Mouse (Mus musculus): Measurements from ENCODE around the gene Socs3.

Socs3 gene

GRCm38 (mm10) chr11:117995255-117995654 is 25.4 kb upstream of the Socs3 start:
- DNase-seq = no peak

GRCm38 (mm10) chr11:117994250-117995057 is 24.6 kb upstream of the Socs3 start:
- no peak for DNase-seq

- no peak for DNase-seq
Measured at GRCm38 (mm10) chr11:117993190-117994175, 23.6 kb upstream of the Socs3 start.

- DNase-seq = no peak
Measured at GRCm38 (mm10) chr11:117991502-117992470, 21.9 kb upstream of the Socs3 start.

GRCm38 (mm10) chr11:117989926-117990325 is 20.1 kb upstream of the Socs3 start:
- no peak for DNase-seq

- DNase-seq = no peak
Measured at GRCm38 (mm10) chr11:117989241-117989640, 19.4 kb upstream of the Socs3 start.

- no peak for DNase-seq
Measured at GRCm38 (mm10) chr11:117987968-117988367, 18.1 kb upstream of the Socs3 start.

- DNase-seq = no peak
Measured at GRCm38 (mm10) chr11:117987032-117987451, 17.2 kb upstream of the Socs3 start.

GRCm38 (mm10) chr11:117986126-117987031 is 16.5 kb upstream of the Socs3 start, which contains the start of gene Pgs1:
Gene Pgs1 (plus strand): TSS chr11:117986292.
- peak; percentile 92 for DNase-seq

- no peak for DNase-seq
Measured at GRCm38 (mm10) chr11:117983770-117984169, 13.9 kb upstream of the Socs3 start.

- no peak for DNase-seq
Measured at GRCm38 (mm10) chr11:117982426-117982825, 12.6 kb upstream of the Socs3 start.

- no peak for DNase-seq
Measured at GRCm38 (mm10) chr11:117979388-117979787, 9.5 kb upstream of the Socs3 start.

- no peak for DNase-seq
Measured at GRCm38 (mm10) chr11:117977694-117978360, 8.0 kb upstream of the Socs3 start.

- no peak for DNase-seq
Measured at GRCm38 (mm10) chr11:117976081-117976582, 6.3 kb upstream of the Socs3 start.

GRCm38 (mm10) chr11:117975211-117975967 is 5.5 kb upstream of the Socs3 start:
- DNase-seq = no peak

- no peak for DNase-seq
Measured at GRCm38 (mm10) chr11:117974327-117975125, 4.7 kb upstream of the Socs3 start.

GRCm38 (mm10) chr11:117973569-117973968 is 3.7 kb upstream of the Socs3 start:
- DNase-seq = no peak

- DNase-seq = no peak
Measured at GRCm38 (mm10) chr11:117972656-117973558, 3.1 kb upstream of the Socs3 start.

All from right cerebral cortex, postnatal 25 days (tissue).